Mouse (Mus musculus): ENCODE measurements around the gene Rpap3.

DNA sequence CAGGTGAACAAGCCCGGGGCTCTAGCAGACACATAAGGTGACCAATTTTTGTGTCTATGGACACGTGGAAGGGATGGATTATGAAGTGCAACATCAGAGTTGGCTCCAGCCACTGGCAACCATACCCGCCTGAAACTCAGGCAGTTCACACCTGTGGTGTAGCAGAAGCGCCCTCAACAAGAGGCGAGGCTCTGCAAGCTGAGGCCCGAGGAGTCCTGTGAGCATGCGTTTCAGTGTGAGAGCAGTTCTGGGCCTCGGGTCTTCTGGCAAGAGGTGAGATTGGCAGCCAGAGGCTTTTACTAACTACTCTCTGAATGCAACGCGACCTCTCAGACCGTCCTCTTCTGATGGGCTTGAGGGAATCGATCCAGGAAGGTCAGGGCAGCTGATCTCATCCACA is 36.0 kb upstream of the Rpap3 start:
- TF ChIP-seq POLR2A (IDR thresholded peaks at IDR 0.05; ENCODE audit: extremely low read depth, insufficient read depth, low read length) = no peak
- no peak for TF ChIP-seq CTCF (IDR thresholded peaks at IDR 0.05; ENCODE audit: extremely low read depth, insufficient read depth, low read length)

All from cortical plate, adult 2 months (tissue).